Mouse (Mus musculus) cerebellum, adult 8-10 months (tissue): Measurements from ENCODE around the gene Olfm2.
A peak's percentile ranks its signal among the peaks of the same experiment; 100 is the strongest.

ENCODE experiments used
- DNase-seq: peaks from one replicate; pipeline ENCODE4 v3.0.0; 2022

The Olfm2 gene

GRCm38 (mm10) chr9:20746017-20746660, at the start of gene Olfm2:
TSS of gene Olfm2 (minus strand) at chr9:20746349.
- no peak for DNase-seq

GRCm38 (mm10) chr9:20794108-20794806, 48.1 kb upstream of the Olfm2 start:
- peak; percentile 11 for DNase-seq

- DNase-seq: no peak
These were observed 44.2 kb upstream of the Olfm2 start for GRCm38 (mm10) chr9:20790345-20790744.

GRCm38 (mm10) chr9:20789651-20790050, 43.5 kb upstream of the Olfm2 start:
- DNase-seq: no peak

GRCm38 (mm10) chr9:20787992-20788391, 41.8 kb upstream of the Olfm2 start:
- DNase-seq: no peak

GRCm38 (mm10) chr9:20785055-20785454, 38.9 kb upstream of the Olfm2 start:
- DNase-seq: no peak

GRCm38 (mm10) chr9:20781286-20781685, 35.1 kb upstream of the Olfm2 start:
- DNase-seq: no peak

- DNase-seq: no peak
These were observed 19.1 kb upstream of the Olfm2 start for GRCm38 (mm10) chr9:20765274-20765673.

GRCm38 (mm10) chr9:20763099-20763498, 16.9 kb upstream of the Olfm2 start:
- DNase-seq: no peak

GRCm38 (mm10) chr9:20762197-20762961, 16.2 kb upstream of the Olfm2 start:
- no peak for DNase-seq

GRCm38 (mm10) chr9:20761388-20761787, 15.2 kb upstream of the Olfm2 start:
- no peak for DNase-seq

GRCm38 (mm10) chr9:20760813-20761212, 14.7 kb upstream of the Olfm2 start:
- no peak for DNase-seq

- DNase-seq: no peak
These were observed 12.7 kb upstream of the Olfm2 start for GRCm38 (mm10) chr9:20758896-20759295.

GRCm38 (mm10) chr9:20758243-20758642, 12.1 kb upstream of the Olfm2 start:
- no peak for DNase-seq

- DNase-seq: peak; percentile 32
These were observed 11.2 kb upstream of the Olfm2 start for GRCm38 (mm10) chr9:20757087-20757955.

GRCm38 (mm10) chr9:20756081-20756700, 10.0 kb upstream of the Olfm2 start:
- DNase-seq: no peak

GRCm38 (mm10) chr9:20754335-20754734, 8.2 kb upstream of the Olfm2 start:
- no peak for DNase-seq

- DNase-seq: no peak
These were observed 5.4 kb upstream of the Olfm2 start for GRCm38 (mm10) chr9:20751477-20752029.

- DNase-seq: no peak
These were observed 3.1 kb upstream of the Olfm2 start for GRCm38 (mm10) chr9:20749213-20749612.

GRCm38 (mm10) chr9:20748540-20748939, 2.4 kb upstream of the Olfm2 start:
- DNase-seq: no peak

- no peak for DNase-seq
These were observed 1.5 kb upstream of the Olfm2 start for GRCm38 (mm10) chr9:20747682-20748081.
